Mouse (Mus musculus): ENCODE results near the gene Taok3. TPM values are rescaled to one million over a fixed set of nuclear protein-coding genes. Genes with fewer than 3 reads are reported as not detected.

Taok3 gene
- total and polyA plus RNA-seq, 3 experiments = 32.1 to 79.2 TPM; not detected in 1

- Histone ChIP-seq H3K27ac (ENCODE audit: control insufficient read depth, low read depth, low read length) (no peak overlapping the region), H3K4me3 (ENCODE audit: control insufficient read depth in 1 of 2, insufficient read depth in 1 of 2, low read depth in 2 of 2, low read length in 2 of 2) (no peak overlapping the region), H3K79me2 (ENCODE audit: control insufficient read depth, insufficient read depth, low read length, poor library complexity) (peaks cover 23% of the 10 kb centered on the region), H3K9me3 (replicated peaks; ENCODE audit: insufficient read depth, low read length) (no peaks in the 10 kb centered on the region), H3K36me3 (ENCODE audit: control insufficient read depth in 1 of 2, insufficient read depth in 2 of 2, low read length in 2 of 2) (peaks cover 0 to 19% of the 10 kb centered on the region in 2 experiments; a peak in 2 of 4 replicates), H3K9ac (ENCODE audit: control insufficient read depth, low read depth, low read length, poor library complexity, severe bottlenecking) (no peak overlapping the region), H3K27me3 (ENCODE audit: control insufficient read depth in 1 of 2, insufficient read depth in 2 of 2, low read length in 2 of 2) (no peaks in the 10 kb centered on the region), H3K4me1 (ENCODE audit: control insufficient read depth in 1 of 2, insufficient read depth in 2 of 2, low read length in 2 of 2) (no peaks in the 10 kb centered on the region)
- no peak for DNase-seq (ENCODE audit: low read depth, low spot score)
- TF ChIP-seq CTCF (IDR thresholded peaks at IDR 0.05 in 2 of 3, conservative IDR thresholded peaks at IDR 0.05 in 1 of 3; ENCODE audit: control insufficient read depth in 1 of 3, insufficient read depth in 1 of 3, low read depth in 2 of 3, low read length in 3 of 3, poor library complexity in 1 of 3, severe bottlenecking in 1 of 3) = no peak
- TF ChIP-seq ZKSCAN1 (IDR thresholded peaks at IDR 0.05; ENCODE audit: low read depth, low read length) = no peak
- no peak for TF ChIP-seq ZNF384 (IDR thresholded peaks at IDR 0.05; ENCODE audit: low read depth, low read length)
- no peak for TF ChIP-seq CHD1 (IDR thresholded peaks at IDR 0.05; ENCODE audit: low read depth, low read length)
- no peak for TF ChIP-seq SIN3A (IDR thresholded peaks at IDR 0.05; ENCODE audit: low read length)
- no peak for TF ChIP-seq ETS1 (IDR thresholded peaks at IDR 0.05; ENCODE audit: low read depth, low read length)
- no peak for TF ChIP-seq TCF12 (IDR thresholded peaks at IDR 0.05; ENCODE audit: low read depth, low read length)
- TF ChIP-seq MXI1 (IDR thresholded peaks at IDR 0.05; ENCODE audit: low read depth, low read length) = no peak
- no peak for TF ChIP-seq USF2 (IDR thresholded peaks at IDR 0.05; ENCODE audit: borderline replicate concordance in 1 of 2, insufficient read depth in 1 of 2, low read depth in 1 of 2, low read length in 2 of 2)
- no peak for TF ChIP-seq E2F4 (IDR thresholded peaks at IDR 0.05; ENCODE audit: borderline replicate concordance, low read depth, low read length)
- TF ChIP-seq EP300 (IDR thresholded peaks at IDR 0.05; ENCODE audit: low read depth in 1 of 2, low read length in 2 of 2) = no peak
- no peak for TF ChIP-seq SMC3 (IDR thresholded peaks at IDR 0.05; ENCODE audit: low read depth, low read length)
- TF ChIP-seq MYC (IDR thresholded peaks at IDR 0.05; ENCODE audit: low read depth, low read length) = no peak
- no peak for TF ChIP-seq BHLHE40 (IDR thresholded peaks at IDR 0.05; ENCODE audit: borderline replicate concordance, low read depth, low read length)
Observed at GRCm38 (mm10) chr5:117175896-117176295, 56.0 kb downstream of the Taok3 start.

GRCm38 (mm10) chr5:117178079-117178478 is 58.1 kb downstream of the Taok3 start:
- no peak for DNase-seq (ENCODE audit: low read depth, low spot score)
- Histone ChIP-seq H3K27me3 (ENCODE audit: control insufficient read depth in 1 of 2, insufficient read depth in 2 of 2, low read length in 2 of 2) (no peaks in the 10 kb centered on the region), H3K27ac (ENCODE audit: control insufficient read depth, low read depth, low read length) (no peak overlapping the region), H3K9me3 (replicated peaks; ENCODE audit: insufficient read depth, low read length) (no peaks in the 10 kb centered on the region), H3K36me3 (ENCODE audit: control insufficient read depth in 1 of 2, insufficient read depth in 2 of 2, low read length in 2 of 2) (peaks cover 0 to 21% of the 10 kb centered on the region in 2 experiments; a peak in 2 of 4 replicates), H3K9ac (ENCODE audit: control insufficient read depth, low read depth, low read length, poor library complexity, severe bottlenecking) (no peak overlapping the region), H3K4me1 (ENCODE audit: control insufficient read depth in 1 of 2, insufficient read depth in 2 of 2, low read length in 2 of 2) (no peaks in the 10 kb centered on the region), H3K4me3 (ENCODE audit: control insufficient read depth in 1 of 2, insufficient read depth in 1 of 2, low read depth in 2 of 2, low read length in 2 of 2) (no peak overlapping the region), H3K79me2 (ENCODE audit: control insufficient read depth, insufficient read depth, low read length, poor library complexity) (peaks cover 20% of the 10 kb centered on the region)
- TF ChIP-seq POLR2AphosphoS2 (IDR thresholded peaks at IDR 0.05; ENCODE audit: low read length) (no peak), EP300 (IDR thresholded peaks at IDR 0.05; ENCODE audit: low read depth in 1 of 2, low read length in 2 of 2) (no peak), UBTF (IDR thresholded peaks at IDR 0.05; ENCODE audit: borderline replicate concordance, insufficient read depth, low read depth, low read length) (no peak), USF1 (IDR thresholded peaks at IDR 0.05; ENCODE audit: low read depth, low read length) (no peak), RCOR1 (IDR thresholded peaks at IDR 0.05; ENCODE audit: low read depth, low read length) (no peak), SMC3 (IDR thresholded peaks at IDR 0.05; ENCODE audit: low read depth, low read length) (no peak), MYC (IDR thresholded peaks at IDR 0.05; ENCODE audit: low read depth, low read length) (no peak)
